Mouse (Mus musculus) forebrain, embryonic 11.5 days (tissue): ENCODE data around the gene Pnkp. TPM values are rescaled to one million over a fixed set of nuclear protein-coding genes. Genes with fewer than 3 reads are reported as not detected.
"Not testable (repeated sequence)": the region's sequence is repeated elsewhere in the genome, so short reads cannot be mapped to it uniquely, and the experiment has no call there.

Source experiments
- ATAC-seq: fragments of 200-750 bp; cut with Nextera tagmentation; replicated peaks from 2 replicates; pipeline ENCODE4 v1.8.0; 2017; ENCODE audit warnings: moderate TSS enrichment; ENCODE audit not compliant: low FRiP score
- DNase-seq: peaks from one replicate; pipeline ENCODE4 v3.0.0-alpha.2; 2017; ENCODE audit warnings: low spot score
- H3K27ac ChIP-seq: fragments of 300-500 bp; sonication (generic); 2 replicates; pipeline ENCODE4 v1.5.1; 2014; ENCODE audit warnings: low read depth, low read length
- H3K27me3 ChIP-seq: fragments of 300-500 bp; sonication (generic); 2 replicates; pipeline ENCODE4 v1.6.1; 2014; ENCODE audit warnings: mild to moderate bottlenecking, low read length, mixed read lengths; ENCODE audit not compliant: control insufficient read depth, insufficient read depth
- H3K36me3 ChIP-seq: fragments of 300-500 bp; sonication (generic); 2 replicates; pipeline ENCODE4 v1.6.1; 2014; ENCODE audit warnings: mild to moderate bottlenecking, low read length, moderate library complexity, mixed read lengths; ENCODE audit not compliant: control insufficient read depth, insufficient read depth
- H3K4me1 ChIP-seq: fragments of 300-500 bp; sonication (generic); replicated peaks from 2 replicates; pipeline ENCODE4 v1.6.1; 2014; ENCODE audit warnings: low read length, mixed read lengths; ENCODE audit not compliant: control insufficient read depth, insufficient read depth
- H3K4me2 ChIP-seq: fragments of 300-500 bp; sonication (generic); 2 replicates; pipeline ENCODE4 v1.6.1; 2014; ENCODE audit warnings: low read depth, mild to moderate bottlenecking, low read length, moderate library complexity, mixed read lengths; ENCODE audit not compliant: severe bottlenecking
- H3K4me3 ChIP-seq: fragments of 300-500 bp; sonication (generic); 2 replicates; pipeline ENCODE4 v1.5.1; 2014; ENCODE audit warnings: low read depth, low read length
- H3K9ac ChIP-seq: fragments of 300-500 bp; sonication (generic); 2 replicates; pipeline ENCODE4 v1.6.1; 2014; ENCODE audit warnings: low read length
- H3K9me3 ChIP-seq: fragments of 300-500 bp; sonication (generic); 2 replicates; pipeline ENCODE4 v1.6.1; 2016; ENCODE audit warnings: low read length, mixed read lengths; ENCODE audit not compliant: control insufficient read depth
- WGBS: fragments of 180-500 bp; shearing (Covaris S2); extraction: QIAGEN DNeasy Blood & Tissue Kit; methylation state at CpG from one replicate; pipeline ENCODE4 v1.1.7; 2014; 5-methylcytosine and 5-hydroxymethylcytosine counted together
- polyA plus RNA-seq: library from polyadenylated mRNA; unstranded; fragments of >200 nt; fragmentation: Nextera tagmentation; extraction: Ambion mirVana; gene quantifications from 2 replicates; pipeline ENCODE4 v1.2.1, GENCODE M21; 2014

Gene Pnkp
- polyA plus RNA-seq, 1 experiment from 2014 or later = 32.1 TPM

GRCm38 (mm10) chr7:44867010-44867702 lies 10.2 kb downstream of the Pnkp start:
- WGBS = 83% methylated on average over 19 of the region's 19 CpGs
- H3K27me3 ChIP-seq = no peaks in the 10 kb centered on the region
- peaks cover 20% of the 10 kb centered on the region for H3K36me3 ChIP-seq
- ATAC-seq (no peak), DNase-seq (no peak)
- H3K4me1 ChIP-seq = peaks cover 29% of the 10 kb centered on the region
- H3K9me3 ChIP-seq = no peaks in the 10 kb centered on the region
- no peak overlapping the region for H3K27ac ChIP-seq
- H3K4me3 ChIP-seq = peak overlapping the region; percentile 99
- peak overlapping the region; percentile 94 for H3K4me2 ChIP-seq
- peak overlapping the region; percentile 98; the same call in 1 of the 2 replicates for H3K9ac ChIP-seq

GRCm38 (mm10) chr7:44867802-44868201 lies 10.9 kb downstream of the Pnkp start:
- peaks cover 20% of the 10 kb centered on the region for H3K36me3 ChIP-seq
- H3K9me3 ChIP-seq = no peaks in the 10 kb centered on the region
- peak overlapping the region; percentile 98 for H3K9ac ChIP-seq
- no peak for ATAC-seq
- 60% methylated on average over 9 of the region's 9 CpGs for whole genome bisulfite sequencing
- H3K4me3 ChIP-seq = peak overlapping the region; percentile 99
- H3K27ac ChIP-seq = no peak overlapping the region
- no peaks in the 10 kb centered on the region for H3K27me3 ChIP-seq
- DNase-seq = no peak
- peaks cover 29% of the 10 kb centered on the region for H3K4me1 ChIP-seq
- H3K4me2 ChIP-seq = peak overlapping the region; percentile 94

- H3K9ac ChIP-seq = peak overlapping the region; percentile 98
- no peak overlapping the region for H3K27ac ChIP-seq
- no peaks in the 10 kb centered on the region for H3K27me3 ChIP-seq
- 8% methylated on average over 16 of the region's 16 CpGs for WGBS
- H3K4me3 ChIP-seq = peak overlapping the region; percentile 99
- H3K4me2 ChIP-seq = peak overlapping the region; percentile 94
- H3K9me3 ChIP-seq = no peaks in the 10 kb centered on the region
- peaks cover 29% of the 10 kb centered on the region for H3K4me1 ChIP-seq
- DNase-seq (no peak), ATAC-seq (no peak)
- peaks cover 14% of the 10 kb centered on the region for H3K36me3 ChIP-seq
Observed at GRCm38 (mm10) chr7:44868465-44868864, 11.5 kb downstream of the Pnkp start.

- peaks cover 29% of the 10 kb centered on the region for H3K4me1 ChIP-seq
- H3K27ac ChIP-seq = peak overlapping the region; percentile 100
- H3K9me3 ChIP-seq = no peaks in the 10 kb centered on the region
- peaks cover 8% of the 10 kb centered on the region for H3K36me3 ChIP-seq
- H3K4me2 ChIP-seq = peak overlapping the region; percentile 94
- ATAC-seq (peak; percentile 53), DNase-seq (peak; percentile 90)
- under 1% methylated on average over 97 of the region's 108 CpGs for WGBS
- no peaks in the 10 kb centered on the region for H3K27me3 ChIP-seq
- H3K4me3 ChIP-seq = peak overlapping the region; percentile 99
- H3K9ac ChIP-seq = peak overlapping the region; percentile 98
Observed at GRCm38 (mm10) chr7:44868919-44869696, 12.2 kb downstream of the Pnkp start.

- Histone ChIP-seq H3K9ac (peak within 1 kb of the TSS; percentile 98), H3K27me3 (no peaks in the 10 kb centered on the region), H3K4me1 (peaks cover 29% of the 10 kb centered on the region), H3K4me3 (peak within 1 kb of the TSS; percentile 99), H3K36me3 (peaks cover under 1% of the 10 kb centered on the region; the same call in 1 of the 2 replicates), H3K9me3 (no peaks in the 10 kb centered on the region), H3K4me2 (peak within 1 kb of the TSS; percentile 94), H3K27ac (peak within 1 kb of the TSS; percentile 100)
- peak; percentile 99 for DNase-seq
- WGBS = 11% methylated on average over 29 of the region's 29 CpGs
- peak; percentile 94 for ATAC-seq
Observed at GRCm38 (mm10) chr7:44869697-44870528, 13.0 kb downstream of the Pnkp start, which contains the start of gene Ptov1. TSS of gene Ptov1 (minus strand) at chr7:44869788.

- no peaks in the 10 kb centered on the region for H3K9me3 ChIP-seq
- no peak overlapping the region; the same call in 1 of the 2 replicates for H3K9ac ChIP-seq
- peaks cover 29% of the 10 kb centered on the region for H3K4me1 ChIP-seq
- DNase-seq (no peak), ATAC-seq (no peak)
- no peaks in the 10 kb centered on the region; the same call in 1 of the 2 replicates for H3K36me3 ChIP-seq
- peak overlapping the region; percentile 94; the same call in 1 of the 2 replicates for H3K4me2 ChIP-seq
- H3K4me3 ChIP-seq = peak overlapping the region; percentile 99
- H3K27me3 ChIP-seq = no peaks in the 10 kb centered on the region
- WGBS = 85% methylated on average over 6 of the region's 6 CpGs
- H3K27ac ChIP-seq = peak overlapping the region; percentile 100; the same call in 1 of the 2 replicates
Observed at GRCm38 (mm10) chr7:44870614-44871013, 13.7 kb downstream of the Pnkp start.

GRCm38 (mm10) chr7:44871181-44871580 lies 14.2 kb downstream of the Pnkp start:
- Histone ChIP-seq H3K4me3 (no peak overlapping the region), H3K9ac (no peak overlapping the region), H3K4me1 (peaks cover 25% of the 10 kb centered on the region), H3K9me3 (no peaks in the 10 kb centered on the region), H3K27me3 (no peaks in the 10 kb centered on the region), H3K27ac (no peak overlapping the region), H3K36me3 (no peaks in the 10 kb centered on the region), H3K4me2 (no peak overlapping the region)
- 42% methylated on average over 1 of the region's 1 CpGs for WGBS
- ATAC-seq (no peak), DNase-seq (no peak)

GRCm38 (mm10) chr7:44871774-44872173 lies 14.8 kb downstream of the Pnkp start:
- DNase-seq, H3K36me3 ChIP-seq, H3K27me3 ChIP-seq, ATAC-seq, H3K9ac ChIP-seq, H3K27ac ChIP-seq, H3K4me3 ChIP-seq, H3K4me2 ChIP-seq, H3K9me3 ChIP-seq: not testable (repeated sequence)
- 94% methylated on average over 2 of the region's 2 CpGs for WGBS
- peaks cover 19% of the 10 kb centered on the region for H3K4me1 ChIP-seq
